Mouse (Mus musculus) lung, postnatal 0 days (tissue): ENCODE measurements around the gene Mturn. TPM values are rescaled to one million over a fixed set of nuclear protein-coding genes. Genes with fewer than 3 reads are reported as not detected.
A peak's percentile ranks its signal among the peaks of the same experiment; 100 is the strongest.

Experiments used
- ATAC-seq: fragments of 200-750 bp; cut with Nextera tagmentation; 2 replicates; pipeline ENCODE4 v1.8.0; 2017; ENCODE audit warnings: moderate library complexity
- DNase-seq: peaks from one replicate; pipeline ENCODE4 v3.0.0-alpha.2; 2016; ENCODE audit warnings: low spot score
- H3K27ac ChIP-seq: fragments of 300-500 bp; sonication (generic); 2 replicates; pipeline ENCODE4 v1.5.1; 2014; ENCODE audit warnings: antibody characterized with exemption, mild to moderate bottlenecking, low read length, mixed read lengths
- H3K27me3 ChIP-seq: fragments of 300-500 bp; sonication (generic); replicated peaks from 2 replicates; pipeline ENCODE4 v1.6.1; 2014; ENCODE audit warnings: low read length, mixed read lengths; ENCODE audit not compliant: insufficient read depth
- H3K36me3 ChIP-seq: fragments of 300-500 bp; sonication (generic); 2 replicates; pipeline ENCODE4 v1.6.1; 2014; ENCODE audit warnings: low read length, mixed read lengths; ENCODE audit not compliant: insufficient read depth
- H3K4me1 ChIP-seq: fragments of 300-500 bp; sonication (generic); 2 replicates; pipeline ENCODE4 v1.6.1; 2014; ENCODE audit warnings: antibody characterized with exemption, low read depth, low read length, mixed read lengths; ENCODE audit not compliant: insufficient read depth
- H3K4me2 ChIP-seq: fragments of 300-500 bp; sonication (generic); replicated peaks from 2 replicates; pipeline ENCODE4 v1.6.1; 2014; ENCODE audit warnings: low read depth, mild to moderate bottlenecking, low read length, moderate library complexity, mixed read lengths
- H3K4me3 ChIP-seq: fragments of 300-500 bp; sonication (generic); 2 replicates; pipeline ENCODE4 v1.5.1; 2014; ENCODE audit warnings: low read depth, low read length
- H3K9ac ChIP-seq: fragments of 300-500 bp; sonication (generic); replicated peaks from 2 replicates; pipeline ENCODE4 v1.6.1; 2014; ENCODE audit warnings: low read depth, mild to moderate bottlenecking
- H3K9me3 ChIP-seq: fragments of 300-500 bp; sonication (generic); 2 replicates; pipeline ENCODE4 v1.6.1; 2016; ENCODE audit warnings: low read length, mixed read lengths
- CTCF ChIP-seq: IDR thresholded peaks from 2 replicates; pipeline ENCODE4 v1.5.1; 2016; ENCODE audit warnings: antibody characterized with exemption, mild to moderate bottlenecking
- EP300 ChIP-seq: IDR thresholded peaks from 2 replicates; pipeline ENCODE4 v1.6.1; 2016; ENCODE audit warnings: antibody characterized with exemption, mild to moderate bottlenecking, control low read depth
- WGBS: fragments of 180-500 bp; shearing (Covaris S2); extraction: QIAGEN DNeasy Blood & Tissue Kit; methylation state at CpG from one replicate; pipeline ENCODE4 v1.1.7; 2014; 5-methylcytosine and 5-hydroxymethylcytosine counted together
- polyA plus RNA-seq: library from polyadenylated mRNA; unstranded; fragments of >200 nt; fragmentation: Nextera tagmentation; extraction: Ambion mirVana; gene quantifications from 2 replicates; pipeline ENCODE4 v1.2.1, GENCODE M21; 2015

Gene Mturn
- polyA plus RNA-seq, 1 experiment from 2014 or later, result 6.1 TPM

GRCm38 (mm10) chr6:54701901-54702300 lies 20.5 kb downstream of the Mturn start:
- 60% methylated on average over 9 of the region's 9 CpGs for WGBS
- Histone ChIP-seq H3K36me3 (no peaks in the 10 kb centered on the region), H3K4me2 (no peak overlapping the region), H3K4me1 (peaks cover 6% of the 10 kb centered on the region; the same call in 1 of the 2 replicates), H3K4me3 (no peak overlapping the region), H3K27ac (no peak overlapping the region), H3K9ac (no peak overlapping the region), H3K27me3 (0 out of 2 replicates have a peak, but pooled peaks cover 10% of the 10 kb centered on the region), H3K9me3 (no peaks in the 10 kb centered on the region)
- DNase-seq (no peak), ATAC-seq (no peak)
- no peak for TF ChIP-seq CTCF
- TF ChIP-seq EP300, result no peak

DNA sequence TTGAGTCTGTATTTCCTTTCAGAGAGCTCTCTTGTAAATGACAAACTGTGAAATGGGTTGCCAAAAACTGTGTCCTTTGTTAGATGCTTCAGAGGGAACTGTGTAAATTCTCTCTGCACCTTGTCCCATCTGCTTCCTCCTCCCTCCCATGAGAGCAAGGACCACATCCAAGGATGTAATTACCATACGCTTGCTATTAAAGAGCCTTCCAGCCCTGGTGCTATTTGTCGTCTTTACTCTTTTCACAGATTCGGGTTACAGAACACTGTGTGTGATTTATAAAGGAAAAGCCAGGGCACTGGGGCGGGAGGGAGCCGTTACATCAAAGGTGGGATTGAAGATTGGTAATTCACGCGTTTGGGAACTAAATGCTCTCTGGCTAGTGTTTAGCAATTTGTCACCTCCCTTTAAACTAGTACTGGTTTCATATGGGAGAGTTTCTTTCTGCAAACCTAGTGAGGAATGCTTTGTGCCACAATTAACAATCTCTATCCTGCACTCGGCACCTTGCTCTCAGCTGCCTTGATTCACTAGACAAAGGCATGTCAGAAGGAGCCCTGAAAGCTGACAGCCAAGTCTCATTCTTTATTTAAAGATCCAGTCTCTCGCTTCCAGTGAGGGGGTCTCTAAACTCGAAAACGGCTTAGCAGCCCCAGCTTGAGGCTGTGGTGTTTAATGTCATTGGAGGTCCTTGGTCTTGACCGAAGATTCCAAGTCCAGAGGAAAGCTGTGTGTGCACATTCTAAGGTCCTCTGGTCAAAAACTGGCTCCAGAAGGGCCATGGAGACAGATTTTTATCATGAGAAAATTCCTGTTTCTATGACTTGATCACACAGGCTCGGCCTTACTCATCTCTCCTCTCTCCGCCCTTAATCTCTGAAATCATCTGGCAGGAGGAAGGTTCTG lies 22.5 kb downstream of the Mturn start:
- DNase-seq, result no peak
- no peaks in the 10 kb centered on the region for H3K9me3 ChIP-seq
- no peak overlapping the region for H3K4me3 ChIP-seq
- no peak overlapping the region for H3K4me2 ChIP-seq
- H3K27me3 ChIP-seq, result 0 out of 2 replicates have a peak, but pooled peaks cover 10% of the 10 kb centered on the region
- no peak overlapping the region for H3K27ac ChIP-seq
- 27% methylated on average over 14 of the region's 14 CpGs for WGBS
- no peaks in the 10 kb centered on the region for H3K36me3 ChIP-seq
- peaks cover 2% of the 10 kb centered on the region; the same call in 1 of the 2 replicates for H3K4me1 ChIP-seq
- TF ChIP-seq CTCF (no peak), EP300 (no peak)
- no peak for ATAC-seq
- H3K9ac ChIP-seq, result no peak overlapping the region

DNA sequence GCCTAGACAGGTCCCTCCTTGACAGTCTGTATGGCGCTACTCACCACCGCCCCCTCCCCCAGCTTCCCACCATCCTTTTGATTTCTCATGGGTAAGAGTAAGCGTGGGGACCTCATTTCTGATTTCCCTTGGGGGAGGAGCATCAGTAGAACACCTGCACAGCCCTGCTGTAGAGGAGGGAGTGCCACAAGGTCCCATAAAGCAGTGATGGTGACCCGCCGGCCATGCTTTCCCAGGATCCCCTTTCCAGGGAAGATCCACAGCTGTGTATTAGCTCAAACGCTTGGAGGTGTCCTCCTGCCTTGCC lies 23.1 kb downstream of the Mturn start:
- Histone ChIP-seq H3K9me3 (no peaks in the 10 kb centered on the region), H3K36me3 (no peaks in the 10 kb centered on the region), H3K27ac (no peak overlapping the region), H3K27me3 (0 out of 2 replicates have a peak, but pooled peaks cover 10% of the 10 kb centered on the region), H3K9ac (no peak overlapping the region), H3K4me1 (no peaks in the 10 kb centered on the region; the same call in 1 of the 2 replicates), H3K4me3 (no peak overlapping the region), H3K4me2 (no peak overlapping the region)
- TF ChIP-seq CTCF, result no peak
- TF ChIP-seq EP300, result no peak
- DNase-seq (no peak), ATAC-seq (no peak)
- 30% methylated on average over 6 of the region's 6 CpGs for WGBS

DNA sequence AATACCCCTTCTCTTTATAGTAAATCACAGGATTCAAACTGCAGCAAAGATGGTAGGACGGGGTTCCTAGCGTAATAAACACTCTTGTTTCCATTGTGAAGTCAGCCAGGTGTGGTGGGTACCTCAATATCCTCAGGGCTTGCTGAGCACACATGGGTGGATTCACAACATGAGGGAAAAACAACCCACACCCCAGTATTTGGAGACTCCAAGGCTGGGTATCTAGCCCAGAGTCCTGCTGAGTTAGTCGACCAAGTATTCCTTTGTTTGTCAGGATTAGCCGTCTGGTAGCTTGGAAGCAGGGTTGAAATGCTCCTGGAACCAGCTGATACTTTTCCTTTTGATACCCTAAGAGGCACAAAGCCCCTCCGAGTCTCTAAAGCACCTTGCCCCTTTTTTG lies 23.4 kb downstream of the Mturn start:
- Histone ChIP-seq H3K4me3 (no peak overlapping the region), H3K9ac (no peak overlapping the region), H3K4me2 (no peak overlapping the region), H3K4me1 (no peaks in the 10 kb centered on the region), H3K36me3 (no peaks in the 10 kb centered on the region), H3K27me3 (0 out of 2 replicates have a peak, but pooled peaks cover 10% of the 10 kb centered on the region), H3K9me3 (no peaks in the 10 kb centered on the region), H3K27ac (no peak overlapping the region)
- ATAC-seq, result no peak
- 40% methylated on average over 5 of the region's 5 CpGs for WGBS
- DNase-seq, result no peak
- TF ChIP-seq CTCF (no peak), EP300 (no peak)

DNA sequence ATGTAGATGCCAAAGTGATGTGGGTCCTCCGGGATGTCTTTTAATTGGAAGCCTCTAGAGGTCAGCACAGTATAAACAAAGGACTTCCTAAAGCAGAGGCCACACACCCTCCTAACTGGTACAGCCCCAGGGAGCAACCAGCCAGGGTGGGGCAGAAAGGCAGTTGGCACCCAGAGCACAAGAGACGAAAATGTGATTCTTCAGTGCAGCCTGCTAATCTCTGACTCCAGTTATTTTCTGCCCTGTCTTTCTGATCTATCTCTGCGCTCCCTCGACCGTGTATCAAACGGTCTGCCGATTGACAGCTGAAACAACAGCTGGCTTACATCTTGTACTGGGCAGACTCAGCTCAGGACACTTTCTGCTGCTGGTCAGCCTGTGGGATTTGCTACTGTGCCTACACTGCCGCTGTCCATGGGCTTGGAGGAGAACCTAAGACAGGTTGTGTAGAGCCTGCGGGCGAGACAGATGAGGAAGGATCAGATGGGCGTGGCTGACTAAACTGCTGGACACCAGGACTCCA lies 24.0 kb downstream of the Mturn start:
- ATAC-seq (peak; percentile 94), DNase-seq (peak; percentile 86)
- TF ChIP-seq EP300 (no peak), CTCF (peak; percentile 67)
- 12% methylated on average over 11 of the region's 11 CpGs for WGBS
- Histone ChIP-seq H3K36me3 (no peaks in the 10 kb centered on the region), H3K27ac (no peak overlapping the region), H3K4me1 (no peaks in the 10 kb centered on the region), H3K9me3 (no peaks in the 10 kb centered on the region), H3K4me2 (peak overlapping the region; percentile 23), H3K9ac (no peak overlapping the region), H3K27me3 (0 out of 2 replicates have a peak, but pooled peaks cover 10% of the 10 kb centered on the region), H3K4me3 (no peak overlapping the region)

DNA sequence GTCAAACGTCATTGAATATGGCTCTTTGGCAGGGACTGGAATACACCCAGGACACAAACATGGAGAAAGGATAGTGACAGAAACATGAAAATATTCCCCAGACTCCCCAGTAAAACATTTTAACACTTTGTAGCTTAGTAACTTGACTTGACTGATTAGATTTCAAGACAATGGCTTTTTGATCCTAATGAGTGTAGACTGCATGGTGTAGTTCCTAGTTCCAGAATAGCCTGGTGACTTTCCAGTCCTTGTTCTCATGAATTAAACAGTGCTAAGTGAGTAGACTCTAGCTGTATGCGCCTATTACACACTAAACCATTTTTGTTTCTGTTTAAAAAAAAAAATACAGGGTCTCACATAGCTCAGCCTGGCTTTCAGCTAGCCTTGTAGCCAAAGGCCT lies 24.7 kb downstream of the Mturn start:
- no peak for DNase-seq
- ATAC-seq, result no peak
- Histone ChIP-seq H3K9ac (no peak overlapping the region), H3K27me3 (0 out of 2 replicates have a peak, but pooled peaks cover 10% of the 10 kb centered on the region), H3K4me3 (no peak overlapping the region), H3K27ac (no peak overlapping the region), H3K9me3 (no peaks in the 10 kb centered on the region), H3K4me2 (no peak overlapping the region), H3K4me1 (no peaks in the 10 kb centered on the region), H3K36me3 (no peaks in the 10 kb centered on the region)
- 65% methylated on average over 2 of the region's 2 CpGs for WGBS
- no peak for TF ChIP-seq CTCF
- no peak for TF ChIP-seq EP300
